Mouse (Mus musculus) CD8-positive naive resting alpha-beta T cell, adult 2 months (primary cell): ENCODE results near the gene Lad1.

Source experiments
- DNase-seq, 2 experiments: peaks; one replicate each; pipeline ENCODE4 v3.0.0; 2022; ENCODE audit warnings: low read depth in 2 of 2, low spot score in 2 of 2

Gene Lad1

DNA sequence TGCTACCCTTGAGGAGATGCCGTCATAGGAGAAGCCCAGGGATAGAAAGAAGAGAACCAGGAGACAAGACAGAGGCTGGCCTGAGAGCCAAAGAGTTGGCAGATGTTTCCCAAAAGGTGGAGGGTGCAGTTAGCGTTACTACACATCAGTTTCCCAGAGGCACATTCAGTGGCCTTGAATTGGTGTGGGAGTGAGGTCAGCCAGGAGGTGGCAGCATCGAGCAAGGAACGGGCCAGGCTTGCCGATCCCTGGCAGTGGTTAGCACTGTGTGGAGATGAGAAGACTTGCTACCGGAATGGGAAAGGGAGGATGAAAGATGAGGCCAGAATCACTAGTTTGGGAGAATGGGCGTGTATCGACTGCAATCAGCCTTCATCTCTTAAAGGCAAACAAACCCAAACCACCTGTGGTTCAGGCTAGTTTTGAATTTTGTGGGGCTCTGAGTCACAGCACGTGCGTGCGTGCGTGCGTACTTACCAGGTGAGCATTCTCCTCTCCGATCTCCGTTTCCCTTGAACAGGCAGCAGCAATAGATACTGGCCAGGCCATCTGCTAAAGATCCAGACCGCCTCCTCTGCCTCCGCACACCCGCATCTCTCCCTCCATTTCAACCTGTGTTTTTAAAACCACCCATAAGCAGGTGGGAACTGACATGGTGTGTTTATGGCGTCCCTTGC lies 47.3 kb downstream of the Lad1 start:
- peak; percentile 25 to 56 for DNase-seq

- DNase-seq = no peak
These were observed 50.2 kb downstream of the Lad1 start for GRCm38 (mm10) chr1:135868570-135868969.

- peak; percentile 9 to 28 for DNase-seq
These were observed 54.6 kb downstream of the Lad1 start for GRCm38 (mm10) chr1:135872991-135873390.

DNA sequence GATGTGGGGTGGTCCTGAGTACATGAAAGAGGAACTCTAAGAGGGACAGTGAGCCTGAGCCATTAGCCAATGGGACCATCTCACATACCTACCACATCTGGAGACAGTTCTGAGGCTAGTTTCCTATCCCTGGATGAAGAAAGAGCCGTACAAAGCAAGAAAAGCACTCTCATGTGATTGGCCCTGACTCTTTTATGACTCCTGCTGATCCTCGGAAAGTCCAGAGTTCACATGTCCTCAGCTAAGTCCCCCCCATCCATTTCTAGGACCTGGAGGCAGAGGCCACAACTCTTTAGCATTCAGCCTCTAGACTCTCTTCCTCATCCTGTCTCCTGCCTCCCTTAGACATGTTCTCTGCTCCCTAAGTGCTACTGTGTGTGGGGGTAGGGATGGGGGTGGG lies 58.9 kb downstream of the Lad1 start:
- no peak for DNase-seq

GRCm38 (mm10) chr1:135882385-135883109 lies 64.1 kb downstream of the Lad1 start:
- peak in 1 of 2 experiments; percentile 42 for DNase-seq
